Mouse (Mus musculus): ENCODE measurements around the gene Bcat1. TPM values are rescaled to one million over a fixed set of nuclear protein-coding genes. Genes with fewer than 3 reads are reported as not detected.
A peak's percentile ranks its signal among the peaks of the same experiment; 100 is the strongest.

Bcat1 gene
- polyA plus RNA-seq, 2 experiments, result 10.9 to 34.0 TPM

GRCm38 (mm10) chr6:145091998-145092397 lies 16.0 kb upstream of the Bcat1 start:
- Histone ChIP-seq H3K27me3 (ENCODE audit: control insufficient read depth, insufficient read depth, low read length) (no peaks in the 10 kb centered on the region), H3K36me3 (ENCODE audit: control insufficient read depth, insufficient read depth, low read length) (no peaks in the 10 kb centered on the region), H3K9me3 (ENCODE audit: control insufficient read depth, low read length) (no peaks in the 10 kb centered on the region), H3K4me3 (replicated peaks; ENCODE audit: low read length) (no peak overlapping the region), H3K4me1 (ENCODE audit: control insufficient read depth, insufficient read depth, low read length) (no peaks in the 10 kb centered on the region), H3K27ac (replicated peaks; ENCODE audit: low read depth, low read length) (no peak overlapping the region), H3K4me2 (replicated peaks; ENCODE audit: low read depth, low read length, severe bottlenecking) (no peak overlapping the region), H3K9ac (ENCODE audit: low read depth, low read length, severe bottlenecking) (no peak overlapping the region)
- 65% methylated on average over 7 of the region's 7 CpGs for WGBS
- DNase-seq (ENCODE audit: low spot score) (no peak), ATAC-seq (ENCODE audit: low FRiP score, low read depth) (no peak)
- TF ChIP-seq POLR2A (IDR thresholded peaks at IDR 0.05; ENCODE audit: borderline replicate concordance, extremely low read depth, insufficient read depth, insufficient read length), result no peak

- TF ChIP-seq POLR2A (IDR thresholded peaks at IDR 0.05; ENCODE audit: borderline replicate concordance, extremely low read depth, insufficient read depth, insufficient read length), result no peak
- Histone ChIP-seq H3K9me3 (ENCODE audit: control insufficient read depth, low read length) (no peaks in the 10 kb centered on the region), H3K27me3 (ENCODE audit: control insufficient read depth, insufficient read depth, low read length) (no peaks in the 10 kb centered on the region), H3K9ac (ENCODE audit: low read depth, low read length, severe bottlenecking) (no peak overlapping the region), H3K4me3 (replicated peaks; ENCODE audit: low read length) (no peak overlapping the region), H3K4me1 (ENCODE audit: control insufficient read depth, insufficient read depth, low read length) (no peaks in the 10 kb centered on the region), H3K36me3 (ENCODE audit: control insufficient read depth, insufficient read depth, low read length) (no peaks in the 10 kb centered on the region), H3K27ac (replicated peaks; ENCODE audit: low read depth, low read length) (no peak overlapping the region), H3K4me2 (replicated peaks; ENCODE audit: low read depth, low read length, severe bottlenecking) (no peak overlapping the region)
- DNase-seq (ENCODE audit: low spot score) (no peak), ATAC-seq (ENCODE audit: low FRiP score, low read depth) (no peak)
- 66% methylated on average over 5 of the region's 5 CpGs for WGBS
These were observed 14.9 kb upstream of the Bcat1 start for GRCm38 (mm10) chr6:145090928-145091327.

GRCm38 (mm10) chr6:145090201-145090863 lies 14.3 kb upstream of the Bcat1 start:
- Histone ChIP-seq H3K4me1 (ENCODE audit: control insufficient read depth, insufficient read depth, low read length) (no peaks in the 10 kb centered on the region), H3K27me3 (ENCODE audit: control insufficient read depth, insufficient read depth, low read length) (no peaks in the 10 kb centered on the region), H3K27ac (replicated peaks; ENCODE audit: low read depth, low read length) (no peak overlapping the region), H3K4me2 (replicated peaks; ENCODE audit: low read depth, low read length, severe bottlenecking) (no peak overlapping the region), H3K9me3 (ENCODE audit: control insufficient read depth, low read length) (no peaks in the 10 kb centered on the region), H3K9ac (ENCODE audit: low read depth, low read length, severe bottlenecking) (no peak overlapping the region), H3K4me3 (replicated peaks; ENCODE audit: low read length) (no peak overlapping the region), H3K36me3 (ENCODE audit: control insufficient read depth, insufficient read depth, low read length) (no peaks in the 10 kb centered on the region)
- no peak for TF ChIP-seq POLR2A (IDR thresholded peaks at IDR 0.05; ENCODE audit: borderline replicate concordance, extremely low read depth, insufficient read depth, insufficient read length)
- no peak for DNase-seq (ENCODE audit: low spot score)
- 73% methylated on average over 6 of the region's 6 CpGs for WGBS
- no peak for ATAC-seq (ENCODE audit: low FRiP score, low read depth)

GRCm38 (mm10) chr6:145089373-145089772 lies 13.4 kb upstream of the Bcat1 start:
- no peaks in the 10 kb centered on the region for H3K27me3 ChIP-seq (ENCODE audit: control insufficient read depth, insufficient read depth, low read length)
- WGBS, result 89% methylated on average over 4 of the region's 4 CpGs
- H3K4me1 ChIP-seq (ENCODE audit: control insufficient read depth, insufficient read depth, low read length), result no peaks in the 10 kb centered on the region
- H3K9ac ChIP-seq (ENCODE audit: low read depth, low read length, severe bottlenecking), result no peak overlapping the region
- no peak for ATAC-seq (ENCODE audit: low FRiP score, low read depth)
- H3K36me3 ChIP-seq (ENCODE audit: control insufficient read depth, insufficient read depth, low read length), result no peaks in the 10 kb centered on the region
- no peak overlapping the region for H3K4me3 ChIP-seq (replicated peaks; ENCODE audit: low read length)
- TF ChIP-seq POLR2A (IDR thresholded peaks at IDR 0.05; ENCODE audit: borderline replicate concordance, extremely low read depth, insufficient read depth, insufficient read length), result no peak
- no peak overlapping the region for H3K27ac ChIP-seq (replicated peaks; ENCODE audit: low read depth, low read length)
- H3K9me3 ChIP-seq (ENCODE audit: control insufficient read depth, low read length), result no peaks in the 10 kb centered on the region
- no peak for DNase-seq (ENCODE audit: low spot score)
- H3K4me2 ChIP-seq (replicated peaks; ENCODE audit: low read depth, low read length, severe bottlenecking), result no peak overlapping the region

GRCm38 (mm10) chr6:145088451-145089113 lies 12.6 kb upstream of the Bcat1 start:
- Histone ChIP-seq H3K9ac (ENCODE audit: low read depth, low read length, severe bottlenecking) (no peak overlapping the region), H3K4me3 (replicated peaks; ENCODE audit: low read length) (no peak overlapping the region), H3K4me1 (ENCODE audit: control insufficient read depth, insufficient read depth, low read length) (no peaks in the 10 kb centered on the region), H3K36me3 (ENCODE audit: control insufficient read depth, insufficient read depth, low read length) (no peaks in the 10 kb centered on the region), H3K27me3 (ENCODE audit: control insufficient read depth, insufficient read depth, low read length) (no peaks in the 10 kb centered on the region), H3K9me3 (ENCODE audit: control insufficient read depth, low read length) (no peaks in the 10 kb centered on the region), H3K27ac (replicated peaks; ENCODE audit: low read depth, low read length) (no peak overlapping the region), H3K4me2 (replicated peaks; ENCODE audit: low read depth, low read length, severe bottlenecking) (no peak overlapping the region)
- ATAC-seq (ENCODE audit: low FRiP score, low read depth) (no peak), DNase-seq (ENCODE audit: low spot score) (peak; percentile 38)
- no peak for TF ChIP-seq POLR2A (IDR thresholded peaks at IDR 0.05; ENCODE audit: borderline replicate concordance, extremely low read depth, insufficient read depth, insufficient read length)
- WGBS, result 47% methylated on average over 4 of the region's 4 CpGs

Data from limb, embryonic 14.5 days (tissue).